Mouse (Mus musculus) cerebellum, adult 11 months (tissue): ENCODE results near the gene Ctbs.
A peak's percentile ranks its signal among the peaks of the same experiment; 100 is the strongest.

Experiments used
- DNase-seq: peaks from one replicate; pipeline ENCODE4 v3.0.0; 2022

Gene Ctbs

DNA sequence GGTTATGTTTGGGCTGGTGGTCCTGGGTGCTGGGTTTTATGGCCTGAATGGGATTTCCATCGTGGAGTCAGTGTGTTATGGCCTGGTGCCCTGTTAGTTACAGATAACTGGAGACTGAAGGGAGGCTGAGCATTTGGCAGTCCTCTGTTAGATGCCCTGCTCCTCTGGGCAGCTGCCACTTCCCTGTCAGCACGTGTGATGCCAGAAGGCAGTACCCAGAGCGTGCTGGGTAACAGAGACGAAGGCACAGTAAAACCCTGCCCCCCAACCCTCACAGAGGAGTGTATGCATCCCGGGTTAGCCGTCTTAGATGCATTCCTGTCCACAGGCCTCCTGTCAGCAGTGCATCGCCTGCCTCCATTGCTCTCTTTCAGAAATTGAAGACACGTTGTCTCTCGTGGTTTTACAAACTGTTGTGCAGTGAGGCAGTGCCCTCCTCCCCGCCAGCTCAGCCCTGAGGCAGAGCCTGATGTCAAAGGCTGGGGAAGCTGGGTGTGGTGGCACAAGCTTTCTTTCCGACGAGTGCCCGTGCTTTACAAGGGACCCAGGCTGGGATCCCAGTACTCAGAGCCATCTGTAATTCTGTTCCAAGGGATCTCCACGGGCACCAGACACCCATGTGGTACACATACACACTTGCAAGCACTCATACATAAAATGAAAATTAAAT lies 15.8 kb upstream of the Ctbs start:
- no peak for DNase-seq

- no peak for DNase-seq
Measured at GRCm38 (mm10) chr3:146434686-146435085, 14.9 kb upstream of the Ctbs start.

DNA sequence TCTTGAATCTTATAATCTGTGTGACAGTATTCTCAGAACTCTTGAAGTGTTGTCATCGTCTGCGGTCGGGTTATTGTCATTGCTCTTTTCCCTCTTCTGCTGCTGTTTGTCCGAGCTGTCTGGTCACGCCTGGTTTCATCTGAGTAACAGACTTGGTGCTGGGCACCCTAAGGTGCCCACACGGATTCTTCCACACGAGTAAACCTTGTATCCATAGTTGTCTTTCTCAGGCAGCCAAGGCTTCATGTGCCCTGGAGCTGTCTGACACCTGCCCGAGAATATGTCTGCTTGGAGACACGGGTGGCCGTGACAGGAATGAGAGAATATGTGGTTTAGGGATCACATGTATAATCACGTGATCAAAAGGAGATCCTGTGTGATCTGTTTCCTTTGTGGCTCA lies 14.1 kb upstream of the Ctbs start:
- no peak for DNase-seq

DNA sequence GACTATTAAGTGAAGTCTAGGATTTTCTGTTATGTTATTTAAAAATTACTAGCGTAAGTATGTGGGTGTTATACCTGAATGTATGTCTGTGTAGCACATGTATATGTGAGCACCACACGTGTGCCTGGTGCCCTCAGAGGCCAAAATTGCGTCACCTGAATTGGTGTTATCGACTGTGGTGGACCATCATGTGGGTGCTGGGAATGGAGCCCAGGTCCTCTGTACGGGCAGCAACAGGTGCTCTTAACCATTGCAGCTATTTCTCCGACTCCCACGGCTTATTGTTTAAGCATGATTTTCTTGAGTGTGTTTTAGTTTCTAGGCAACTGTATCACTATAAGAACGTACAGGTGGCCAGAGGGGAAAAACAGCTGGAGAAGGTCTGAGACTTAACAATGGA lies 13.5 kb upstream of the Ctbs start:
- no peak for DNase-seq

GRCm38 (mm10) chr3:146440011-146440410 lies 9.6 kb upstream of the Ctbs start:
- no peak for DNase-seq

GRCm38 (mm10) chr3:146440422-146440821 lies 9.2 kb upstream of the Ctbs start:
- no peak for DNase-seq

GRCm38 (mm10) chr3:146442484-146442883 lies 7.1 kb upstream of the Ctbs start:
- DNase-seq: no peak

- no peak for DNase-seq
Measured at GRCm38 (mm10) chr3:146442936-146443335, 6.7 kb upstream of the Ctbs start.

DNA sequence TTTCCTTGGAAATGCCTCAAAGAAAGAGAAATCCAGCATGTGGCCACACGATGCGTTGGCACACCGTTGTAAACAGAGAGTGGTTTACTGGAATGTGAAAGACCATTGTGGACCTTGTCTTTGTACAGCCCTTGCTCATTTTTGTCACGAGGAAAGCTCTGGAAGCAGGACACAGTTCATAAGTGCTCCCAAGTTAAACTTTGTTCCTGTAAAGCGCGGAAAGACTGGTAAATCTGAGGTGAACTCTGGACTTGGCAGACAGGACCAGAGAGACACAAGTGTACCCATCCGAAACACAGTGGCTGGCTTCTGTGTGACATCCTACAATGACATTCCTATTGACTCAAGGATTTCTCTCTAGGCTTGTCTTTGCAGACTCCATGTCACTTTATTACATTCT lies 6.2 kb upstream of the Ctbs start:
- no peak for DNase-seq

- DNase-seq: no peak
Measured at GRCm38 (mm10) chr3:146444880-146445279, 4.7 kb upstream of the Ctbs start.

DNA sequence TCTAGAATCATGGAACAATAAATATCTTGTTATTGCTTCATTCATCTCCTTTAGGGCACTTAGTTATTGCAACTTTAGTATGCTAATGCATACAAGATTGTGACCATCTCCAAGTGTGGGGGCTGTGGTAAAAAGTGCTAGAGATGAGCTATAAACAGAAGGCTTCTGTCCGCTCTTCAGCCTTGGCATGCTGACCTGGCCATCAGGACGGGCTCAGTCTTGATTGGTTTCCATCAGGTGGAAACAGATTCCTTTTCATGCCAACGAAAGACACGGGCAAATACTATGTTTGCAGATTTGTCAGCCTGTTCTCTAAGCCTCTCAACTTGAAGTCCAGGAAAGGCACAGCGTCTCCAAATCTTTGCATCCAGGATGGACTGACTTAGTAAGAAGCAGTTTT lies 2.4 kb upstream of the Ctbs start:
- DNase-seq: no peak

DNA sequence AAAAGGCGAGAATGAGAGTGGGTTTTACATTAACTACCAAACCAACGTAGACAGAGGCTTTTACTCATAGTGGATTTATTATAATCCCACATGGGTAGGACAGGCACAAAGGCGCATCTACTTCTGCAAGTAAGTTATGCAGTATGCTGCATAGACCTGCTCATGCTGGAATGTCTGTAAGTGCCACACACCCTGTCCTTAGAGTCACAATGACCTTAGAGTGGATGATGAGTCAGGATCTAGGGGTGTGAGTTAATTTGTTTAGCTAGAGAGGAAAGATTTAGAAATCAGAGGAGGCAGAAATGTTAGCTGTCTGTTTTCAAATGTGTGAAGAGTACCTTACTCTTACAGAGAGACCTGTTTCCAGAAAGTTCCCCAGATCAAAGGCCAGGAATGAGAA lies 2.0 kb upstream of the Ctbs start:
- no peak for DNase-seq

DNA sequence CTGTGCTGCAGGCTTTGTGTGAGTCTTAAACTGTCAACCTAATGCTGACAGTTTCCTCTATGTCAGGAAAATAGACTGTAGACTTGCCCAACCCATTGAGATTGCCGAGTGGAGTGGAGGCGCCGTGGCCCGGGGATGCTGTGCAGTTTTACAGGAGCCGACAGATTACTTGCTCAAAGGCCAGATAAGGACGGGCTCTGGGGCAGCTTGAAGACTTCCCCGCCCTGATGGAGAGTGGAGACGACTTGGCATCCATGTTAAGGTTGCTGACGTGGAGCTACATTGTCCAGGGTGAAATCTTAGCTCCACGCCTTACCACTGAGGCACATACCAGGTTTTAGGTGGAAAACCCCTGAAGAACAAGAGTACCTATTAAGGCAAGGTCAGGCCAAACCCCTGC lies 1.2 kb upstream of the Ctbs start:
- DNase-seq: no peak

DNA sequence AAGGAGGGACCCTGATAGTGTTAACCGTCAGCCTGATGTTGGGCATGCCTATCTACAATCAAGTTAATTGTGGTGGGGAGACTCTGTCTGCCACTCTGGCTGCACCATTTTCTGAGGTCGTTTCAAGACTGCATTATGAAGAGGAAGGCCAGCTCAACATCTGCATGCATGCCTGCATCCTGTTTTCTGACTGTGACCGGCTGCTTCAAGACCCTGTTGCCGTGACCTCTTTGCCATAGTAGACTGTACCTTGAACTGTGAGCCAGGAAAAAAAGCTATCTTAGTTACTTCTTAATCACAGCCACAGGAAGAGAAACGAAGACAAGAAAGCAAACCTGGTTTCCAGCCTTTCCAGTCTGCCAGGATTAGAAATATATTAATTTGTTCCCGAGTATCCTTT lies 626 bp upstream of the Ctbs start:
- no peak for DNase-seq

DNA sequence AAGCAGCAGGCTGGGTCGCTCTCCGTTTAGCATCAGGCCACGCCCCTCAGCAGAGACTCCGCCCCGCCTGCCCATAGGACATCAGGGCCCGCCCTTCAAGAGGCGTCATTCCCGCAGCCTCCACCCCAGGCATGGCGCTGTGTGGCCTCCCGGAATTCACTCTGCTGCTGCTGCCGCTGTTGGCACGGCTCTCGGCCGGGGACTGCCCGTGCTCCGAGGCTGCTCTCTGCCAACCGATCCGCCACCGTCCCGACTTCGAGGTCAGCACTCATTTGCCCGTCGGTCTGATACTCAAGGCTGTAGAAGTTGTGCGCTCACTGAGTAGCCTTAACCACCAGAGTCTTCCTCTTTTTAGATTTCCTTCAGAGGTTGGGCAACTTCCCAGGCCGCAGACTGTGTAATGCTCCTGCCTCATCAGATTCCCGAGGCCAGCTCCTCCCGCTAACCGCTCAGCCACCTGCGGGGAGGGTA lies 811 bp downstream of the Ctbs start:
- peak; percentile 82 for DNase-seq

- no peak for DNase-seq
Measured at GRCm38 (mm10) chr3:146451375-146451774, 1.8 kb downstream of the Ctbs start.

GRCm38 (mm10) chr3:146462939-146463338 lies 13.3 kb downstream of the Ctbs start:
- DNase-seq: no peak

DNA sequence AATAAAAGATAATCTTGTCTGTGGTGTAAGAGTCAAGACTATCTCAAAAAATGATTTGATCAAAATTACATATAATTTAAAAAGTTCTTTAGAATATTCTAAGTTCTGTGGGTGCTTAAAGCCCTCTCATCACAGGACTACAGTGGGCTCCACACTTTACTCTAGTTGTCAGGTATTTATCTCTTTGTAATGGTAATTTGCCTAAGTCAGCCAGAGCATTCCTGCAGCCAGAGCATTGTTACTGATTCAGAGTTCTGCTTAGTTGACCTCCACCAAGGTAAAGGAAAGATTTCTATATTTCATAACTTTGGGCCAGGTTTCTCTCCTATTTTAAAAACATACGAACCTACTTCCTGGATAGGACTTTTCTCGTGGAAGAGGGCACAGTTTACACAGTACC lies 19.6 kb downstream of the Ctbs start:
- no peak for DNase-seq

DNA sequence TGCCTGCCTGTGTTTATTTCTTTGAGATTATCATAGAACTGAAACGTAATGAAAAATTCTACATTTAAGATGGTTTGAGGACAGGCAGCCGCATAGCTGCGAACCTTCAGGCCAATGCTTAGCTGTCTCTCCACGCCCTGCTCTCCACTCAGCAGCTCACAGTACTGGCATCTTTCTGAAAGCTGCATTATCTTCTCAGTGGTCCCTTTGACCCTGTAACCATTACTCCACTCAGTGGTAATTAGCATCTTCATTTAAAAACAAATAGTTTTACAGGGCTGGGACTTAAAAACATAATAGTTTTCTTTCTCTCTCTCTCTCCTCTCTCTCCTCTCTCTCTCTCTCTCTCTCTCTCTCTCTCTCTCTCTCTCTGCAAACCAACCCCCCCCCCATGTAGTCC lies 23.1 kb downstream of the Ctbs start:
- DNase-seq: no peak

- DNase-seq: no peak
Measured at GRCm38 (mm10) chr3:146473741-146474140, 24.1 kb downstream of the Ctbs start.

- DNase-seq: no peak
Measured at GRCm38 (mm10) chr3:146474428-146474827, 24.8 kb downstream of the Ctbs start.

GRCm38 (mm10) chr3:146482044-146482443 lies 32.4 kb downstream of the Ctbs start:
- DNase-seq: no peak

GRCm38 (mm10) chr3:146486464-146486863 lies 36.9 kb downstream of the Ctbs start:
- DNase-seq: no peak

GRCm38 (mm10) chr3:146494941-146495340 lies 45.3 kb downstream of the Ctbs start:
- no peak for DNase-seq

- DNase-seq: no peak
Measured at GRCm38 (mm10) chr3:146498989-146499388, 49.4 kb downstream of the Ctbs start.
